Mouse (Mus musculus) G1E-ER4 (cell line): ENCODE measurements around the gene Wwox. TPM values are rescaled to one million over a fixed set of nuclear protein-coding genes. Genes with fewer than 3 reads are reported as not detected.

ENCODE experiments used
- GATA1 ChIP-seq: IDR thresholded peaks from one replicate; pipeline ENCODE4 v1.8.0; 2012; ENCODE audit warnings: low read length, inconsistent platforms
- polyA plus RNA-seq: library from polyadenylated mRNA; stranded (reverse); fragments of >175 nt; gene quantifications from 2 replicates; pipeline ENCODE4 v1.2.3, GENCODE M21; 2012

Gene Wwox
- polyA plus RNA-seq, 1 experiment: 7.2 TPM

GRCm38 (mm10) chr8:115160407-115160806 lies 721.0 kb downstream of the Wwox start:
- TF ChIP-seq GATA1: no peak

- TF ChIP-seq GATA1: no peak
Observed at GRCm38 (mm10) chr8:115161520-115161919, 722.1 kb downstream of the Wwox start.

- TF ChIP-seq GATA1: no peak
Observed at GRCm38 (mm10) chr8:115164872-115165271, 725.4 kb downstream of the Wwox start.

- no peak for TF ChIP-seq GATA1
Observed at GRCm38 (mm10) chr8:115173634-115174081, 734.2 kb downstream of the Wwox start.

- TF ChIP-seq GATA1: no peak
Observed at GRCm38 (mm10) chr8:115185431-115185964, 746.0 kb downstream of the Wwox start.

- no peak for TF ChIP-seq GATA1
Observed at GRCm38 (mm10) chr8:115186121-115186811, 746.8 kb downstream of the Wwox start.

- no peak for TF ChIP-seq GATA1
Observed at GRCm38 (mm10) chr8:115186882-115187281, 747.4 kb downstream of the Wwox start.

GRCm38 (mm10) chr8:115188446-115188845 lies 749.0 kb downstream of the Wwox start:
- no peak for TF ChIP-seq GATA1

- TF ChIP-seq GATA1: no peak
Observed at GRCm38 (mm10) chr8:115189836-115190235, 750.4 kb downstream of the Wwox start.

- TF ChIP-seq GATA1: no peak
Observed at GRCm38 (mm10) chr8:115193767-115194166, 754.3 kb downstream of the Wwox start.

- TF ChIP-seq GATA1: no peak
Observed at GRCm38 (mm10) chr8:115195334-115195733, 755.9 kb downstream of the Wwox start.

GRCm38 (mm10) chr8:115196859-115197258 lies 757.4 kb downstream of the Wwox start:
- no peak for TF ChIP-seq GATA1

- no peak for TF ChIP-seq GATA1
Observed at GRCm38 (mm10) chr8:115199204-115199603, 759.7 kb downstream of the Wwox start.

GRCm38 (mm10) chr8:115199616-115200150 lies 760.2 kb downstream of the Wwox start:
- TF ChIP-seq GATA1: no peak

- no peak for TF ChIP-seq GATA1
Observed at GRCm38 (mm10) chr8:115201726-115202125, 762.3 kb downstream of the Wwox start.

- no peak for TF ChIP-seq GATA1
Observed at GRCm38 (mm10) chr8:115207480-115207879, 768.0 kb downstream of the Wwox start.
